Mouse (Mus musculus): Measurements from ENCODE around the gene Gstm6. TPM values are rescaled to one million over a fixed set of nuclear protein-coding genes. Genes with fewer than 3 reads are reported as not detected.
A peak's percentile ranks its signal among the peaks of the same experiment; 100 is the strongest.
"Not testable (repeated sequence)": the region's sequence is repeated elsewhere in the genome, so short reads cannot be mapped to it uniquely, and the experiment has no call there.

Gene Gstm6
- polyA plus RNA-seq, 1 experiment from 2014 or later: 8.1 TPM

DNA sequence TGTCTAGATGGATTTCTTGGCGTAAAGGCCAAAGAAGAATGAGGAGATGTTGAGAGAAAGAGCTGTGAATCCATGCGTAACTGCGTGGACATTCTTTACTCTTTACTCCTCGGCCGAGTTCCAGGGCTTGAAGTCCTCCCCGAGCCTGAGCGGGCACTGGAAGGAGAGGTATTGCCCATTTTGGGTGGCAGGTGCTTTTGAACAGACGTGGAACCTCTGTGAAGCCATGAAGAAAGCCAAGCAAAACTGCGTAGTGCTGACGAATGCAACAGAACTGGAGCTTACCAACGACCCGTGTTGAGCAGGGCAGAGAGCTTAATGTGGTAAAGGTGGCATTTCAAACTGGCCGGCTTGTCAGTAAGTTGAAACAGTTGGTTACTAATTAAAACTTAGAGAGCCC, 44.9 kb downstream of the Gstm6 start:
- Histone ChIP-seq H3K36me3 (ENCODE audit: control insufficient read depth, insufficient read depth, low read length) (peaks cover 4% of the 10 kb centered on the region; the same call in 1 of the 2 replicates), H3K4me2 (replicated peaks; ENCODE audit: low read depth, low read length) (no peak overlapping the region), H3K27me3 (ENCODE audit: control insufficient read depth, insufficient read depth, low read length) (no peaks in the 10 kb centered on the region), H3K27ac (ENCODE audit: low read length) (no peak overlapping the region), H3K9me3 (ENCODE audit: control insufficient read depth, low read depth, low read length) (no peaks in the 10 kb centered on the region), H3K4me1 (ENCODE audit: control insufficient read depth, insufficient read depth, low read length) (0 out of 2 replicates have a peak, but pooled peaks cover 2% of the 10 kb centered on the region), H3K9ac (replicated peaks; ENCODE audit: low read depth, low read length) (no peak overlapping the region), H3K4me3 (ENCODE audit: low read depth, low read length) (no peak overlapping the region)
- no peak for ATAC-seq (ENCODE audit: insufficient number of reproducible peaks, insufficient read depth, low FRiP score, low read depth)
- 93% methylated on average over 13 of the region's 13 CpGs for WGBS

DNA sequence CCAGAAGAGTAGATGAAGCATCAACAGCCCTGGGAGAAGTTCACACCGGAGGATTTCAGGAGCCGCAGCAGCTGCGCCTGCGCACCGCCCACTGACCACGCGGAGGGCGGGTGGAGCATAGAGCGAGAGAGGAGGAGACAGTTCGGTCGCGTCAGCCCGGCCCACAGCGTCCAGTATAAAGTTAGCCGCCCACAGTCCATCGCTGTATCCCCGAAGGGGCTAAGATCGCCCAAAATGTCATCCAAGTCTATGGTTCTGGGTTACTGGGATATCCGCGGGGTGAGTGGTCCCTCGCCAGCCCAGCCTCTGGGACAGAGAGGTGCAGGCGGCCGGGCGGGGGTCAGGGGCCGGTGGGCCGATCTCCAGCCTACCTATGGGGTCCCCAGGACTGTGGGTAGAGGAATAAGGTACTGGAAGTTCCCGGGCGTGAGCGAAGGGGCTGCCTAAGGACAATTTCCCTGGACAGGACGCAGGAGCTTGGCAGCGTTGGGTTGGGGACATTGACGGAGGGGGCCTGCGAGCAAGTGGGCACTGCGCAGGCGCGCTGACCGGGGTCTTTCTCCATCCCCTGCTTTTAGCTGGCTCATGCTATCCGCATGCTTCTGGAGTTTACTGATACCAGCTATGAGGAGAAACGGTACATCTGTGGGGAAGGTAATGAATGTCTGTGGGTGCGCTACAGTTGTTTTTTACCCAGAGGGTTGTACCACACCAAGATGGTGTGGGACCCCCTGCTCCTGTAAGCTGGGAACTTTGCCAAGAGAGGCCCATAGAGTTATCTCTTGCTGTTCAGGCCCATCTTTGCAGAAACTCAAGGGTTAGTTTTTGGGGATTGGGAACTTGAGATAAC, 47.6 kb downstream of the Gstm6 start, which contains the start of gene Gstm5:
Gene Gstm5 (plus strand): TSS at position 102 of the 850 bp plus-strand sequence.
- peak within 1 kb of the TSS; percentile 77 for H3K9ac ChIP-seq (replicated peaks; ENCODE audit: low read depth, low read length)
- peaks cover 4% of the 10 kb centered on the region; the same call in 1 of the 2 replicates for H3K36me3 ChIP-seq (ENCODE audit: control insufficient read depth, insufficient read depth, low read length)
- H3K4me3 ChIP-seq (ENCODE audit: low read depth, low read length): peak within 1 kb of the TSS; percentile 69
- 8% methylated on average over 40 of the region's 40 CpGs for WGBS
- 0 out of 2 replicates have a peak, but pooled peaks cover 2% of the 10 kb centered on the region for H3K4me1 ChIP-seq (ENCODE audit: control insufficient read depth, insufficient read depth, low read length)
- ATAC-seq (ENCODE audit: insufficient number of reproducible peaks, insufficient read depth, low FRiP score, low read depth): peak; percentile 93
- no peaks in the 10 kb centered on the region for H3K9me3 ChIP-seq (ENCODE audit: control insufficient read depth, low read depth, low read length)
- peak within 1 kb of the TSS; percentile 91 for H3K4me2 ChIP-seq (replicated peaks; ENCODE audit: low read depth, low read length)
- no peaks in the 10 kb centered on the region for H3K27me3 ChIP-seq (ENCODE audit: control insufficient read depth, insufficient read depth, low read length)
- peak within 1 kb of the TSS; percentile 85; the same call in 1 of the 2 replicates for H3K27ac ChIP-seq (ENCODE audit: low read length)

DNA sequence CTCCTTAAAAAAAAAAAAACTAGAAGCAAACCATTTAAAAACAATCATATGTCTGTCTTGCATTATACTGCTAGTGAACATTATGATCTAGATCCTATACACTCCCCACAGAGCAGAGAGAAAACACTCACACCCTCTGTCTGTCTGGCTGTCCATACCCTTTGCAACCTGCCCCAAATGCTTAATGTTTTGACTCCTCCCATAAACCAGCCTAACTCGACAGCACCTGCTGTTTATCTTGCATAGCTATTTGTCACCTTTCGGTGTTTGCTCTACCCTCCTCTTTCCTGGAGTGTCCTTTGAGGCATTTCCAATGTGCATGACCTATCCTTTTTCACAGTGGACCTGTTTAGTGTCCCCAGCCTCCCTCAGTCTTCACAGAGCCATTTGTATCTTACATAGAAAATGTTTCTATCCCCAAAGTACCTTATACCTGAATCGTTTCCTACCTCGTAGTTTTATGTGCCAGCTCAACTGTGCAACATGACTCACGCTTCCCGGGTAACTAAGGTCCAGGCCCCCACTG, 48.3 kb downstream of the Gstm6 start:
- H3K4me2 ChIP-seq (replicated peaks; ENCODE audit: low read depth, low read length): peak overlapping the region; percentile 91
- ATAC-seq (ENCODE audit: insufficient number of reproducible peaks, insufficient read depth, low FRiP score, low read depth): no peak
- H3K27ac ChIP-seq (ENCODE audit: low read length): peak overlapping the region; percentile 15; the same call in 1 of the 2 replicates
- no peaks in the 10 kb centered on the region for H3K27me3 ChIP-seq (ENCODE audit: control insufficient read depth, insufficient read depth, low read length)
- H3K9me3 ChIP-seq (ENCODE audit: control insufficient read depth, low read depth, low read length): no peaks in the 10 kb centered on the region
- peak overlapping the region; percentile 69 for H3K4me3 ChIP-seq (ENCODE audit: low read depth, low read length)
- H3K9ac ChIP-seq (replicated peaks; ENCODE audit: low read depth, low read length): no peak overlapping the region
- 6% methylated on average over 6 of the region's 6 CpGs for WGBS
- peaks cover 4% of the 10 kb centered on the region; the same call in 1 of the 2 replicates for H3K36me3 ChIP-seq (ENCODE audit: control insufficient read depth, insufficient read depth, low read length)
- 0 out of 2 replicates have a peak, but pooled peaks cover 2% of the 10 kb centered on the region for H3K4me1 ChIP-seq (ENCODE audit: control insufficient read depth, insufficient read depth, low read length)

DNA sequence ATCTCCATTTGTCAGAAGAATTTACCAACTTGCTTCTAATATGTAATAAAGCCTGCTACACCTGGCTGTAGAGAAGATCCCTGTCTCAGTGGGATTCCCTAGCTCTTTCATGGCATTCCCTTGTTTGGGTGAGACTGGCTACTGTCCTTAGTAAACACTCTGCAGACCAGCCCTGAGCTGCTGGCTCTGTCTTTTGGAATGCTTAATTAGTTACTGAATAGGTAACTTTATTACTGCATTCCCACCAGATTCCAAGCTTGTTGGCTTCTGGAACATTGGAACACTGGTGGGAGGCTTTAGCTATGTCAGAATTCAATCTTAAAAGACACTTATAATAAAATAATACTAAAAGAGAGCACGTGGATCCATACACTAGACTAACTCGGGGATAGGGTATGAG, 54.3 kb downstream of the Gstm6 start:
- not testable (repeated sequence) for H3K9ac ChIP-seq (replicated peaks; ENCODE audit: low read depth, low read length); H3K27me3 ChIP-seq (ENCODE audit: control insufficient read depth, insufficient read depth, low read length); H3K4me1 ChIP-seq (ENCODE audit: control insufficient read depth, insufficient read depth, low read length); H3K4me2 ChIP-seq (replicated peaks; ENCODE audit: low read depth, low read length); H3K27ac ChIP-seq (ENCODE audit: low read length); ATAC-seq (ENCODE audit: insufficient number of reproducible peaks, insufficient read depth, low FRiP score, low read depth); H3K36me3 ChIP-seq (ENCODE audit: control insufficient read depth, insufficient read depth, low read length); H3K9me3 ChIP-seq (ENCODE audit: control insufficient read depth, low read depth, low read length); H3K4me3 ChIP-seq (ENCODE audit: low read depth, low read length)
- 85% methylated on average over 2 of the region's 2 CpGs for WGBS

Other genes with a start within 250 kb of the Gstm6 start
- gene Ahcyl1, start 247.2 kb downstream of the Gstm6 start, polyA plus RNA-seq (2014; fragmentation: Nextera tagmentation; extraction: Ambion mirVana): 99.5 and 103 TPM in 2 replicates
- gene Csf1, start 183.3 kb downstream of the Gstm6 start, polyA plus RNA-seq (2014; fragmentation: Nextera tagmentation; extraction: Ambion mirVana): 11.0 and 14.0 TPM in 2 replicates
- gene Eps8l3, start 66.5 kb downstream of the Gstm6 start, polyA plus RNA-seq (2014; fragmentation: Nextera tagmentation; extraction: Ambion mirVana): 7.0 and 7.2 TPM in 2 replicates
- 166 and 173 TPM in 2 replicates for gene Gstm5, start 47.9 kb downstream of the Gstm6 start, polyA plus RNA-seq (2014; fragmentation: Nextera tagmentation; extraction: Ambion mirVana)
- 19.6 and 21.0 TPM in 2 replicates for gene Gstm7, start 11.9 kb downstream of the Gstm6 start, polyA plus RNA-seq (2014; fragmentation: Nextera tagmentation; extraction: Ambion mirVana)
- 27.4 and 30.9 TPM in 2 replicates for gene Gstm3, start 25.5 kb upstream of the Gstm6 start, polyA plus RNA-seq (2014; fragmentation: Nextera tagmentation; extraction: Ambion mirVana)
- gene Gstm2, start 42.7 kb upstream of the Gstm6 start, polyA plus RNA-seq (2014; fragmentation: Nextera tagmentation; extraction: Ambion mirVana): 169 TPM in 2 replicates
- gene Gstm1, start 74.2 kb upstream of the Gstm6 start, polyA plus RNA-seq (2014; fragmentation: Nextera tagmentation; extraction: Ambion mirVana): 320 and 324 TPM in 2 replicates
- 18.1 and 21.2 TPM in 2 replicates for gene Gstm4, start 101.1 kb upstream of the Gstm6 start, polyA plus RNA-seq (2014; fragmentation: Nextera tagmentation; extraction: Ambion mirVana)
- gene Ampd2, start 142.9 kb upstream of the Gstm6 start, polyA plus RNA-seq (2014; fragmentation: Nextera tagmentation; extraction: Ambion mirVana): 33.6 and 36.0 TPM in 2 replicates
- 0.51 and 1.2 TPM in 2 replicates for gene Gnat2, start 149.0 kb upstream of the Gstm6 start, polyA plus RNA-seq (2014; fragmentation: Nextera tagmentation; extraction: Ambion mirVana)
- gene Gnai3, start 202.4 kb upstream of the Gstm6 start, polyA plus RNA-seq (2014; fragmentation: Nextera tagmentation; extraction: Ambion mirVana): 154 and 170 TPM in 2 replicates
- gene Gpr61, start 211.1 kb upstream of the Gstm6 start, polyA plus RNA-seq (2014; fragmentation: Nextera tagmentation; extraction: Ambion mirVana): 0.07 and 0.26 TPM in 2 replicates
- 2.4 and 3.2 TPM in 2 replicates for gene Amigo1, start 242.6 kb upstream of the Gstm6 start, polyA plus RNA-seq (2014; fragmentation: Nextera tagmentation; extraction: Ambion mirVana)